Mouse (Mus musculus) CD8-positive naive resting alpha-beta T cell, adult 57 days (primary cell): Measurements from ENCODE around the gene Kcnj15. TPM values are rescaled to one million over a fixed set of nuclear protein-coding genes. Genes with fewer than 3 reads are reported as not detected.

Experiments used
- total RNA-seq: library from RNA; stranded (reverse); gene quantifications from one replicate; pipeline ENCODE4 v1.2.4, GENCODE M21; 2023

Gene Kcnj15
- not detected for total RNA-seq

GRCm38 (mm10) chr16:95257266-95257894 is at the start of gene Kcnj15:
Gene Kcnj15, plus strand, starts transcription at chr16:95257558.

